Mouse (Mus musculus) intestine, embryonic 14.5 days (tissue): Measurements from ENCODE around the gene Pcnt. TPM values are rescaled to one million over a fixed set of nuclear protein-coding genes. Genes with fewer than 3 reads are reported as not detected.

ENCODE experiments used
- ATAC-seq: fragments of 200-750 bp; cut with Nextera tagmentation; replicated peaks from 2 replicates; pipeline ENCODE4 v1.8.0; 2017; ENCODE audit warnings: low read depth, moderate number of reproducible peaks, moderate TSS enrichment, moderate library complexity; ENCODE audit not compliant: low FRiP score, low TSS enrichment
- DNase-seq: peaks from one replicate; pipeline ENCODE4 v3.0.0-alpha.2; 2018; ENCODE audit warnings: low spot score
- H3K27ac ChIP-seq: fragments of 300-500 bp; sonication (generic); 2 replicates; pipeline ENCODE4 v1.5.1; 2014; ENCODE audit warnings: low read depth, mild to moderate bottlenecking, control low read depth
- H3K27me3 ChIP-seq: fragments of 300-500 bp; sonication (generic); replicated peaks from 2 replicates; pipeline ENCODE4 v1.6.1; 2014; ENCODE audit warnings: low read length, control low read depth; ENCODE audit not compliant: control insufficient read depth, insufficient read depth
- H3K36me3 ChIP-seq: fragments of 300-500 bp; sonication (generic); 2 replicates; pipeline ENCODE4 v1.6.1; 2014; ENCODE audit warnings: low read length, control low read depth; ENCODE audit not compliant: control insufficient read depth, insufficient read depth
- H3K4me1 ChIP-seq: fragments of 300-500 bp; sonication (generic); replicated peaks from 2 replicates; pipeline ENCODE4 v1.6.1; 2014; ENCODE audit warnings: low read length, control low read depth, mixed read lengths; ENCODE audit not compliant: control insufficient read depth, insufficient read depth
- H3K4me2 ChIP-seq: fragments of 300-500 bp; sonication (generic); 2 replicates; pipeline ENCODE4 v1.6.1; 2014; ENCODE audit warnings: low read length
- H3K4me3 ChIP-seq: fragments of 300-500 bp; sonication (generic); 2 replicates; pipeline ENCODE4 v1.5.1; 2014; ENCODE audit warnings: low read depth, low read length, control low read depth, mixed read lengths
- H3K9ac ChIP-seq: fragments of 300-500 bp; sonication (generic); 2 replicates; pipeline ENCODE4 v1.6.1; 2014; ENCODE audit warnings: mild to moderate bottlenecking, low read length
- H3K9me3 ChIP-seq: fragments of 300-500 bp; sonication (generic); 2 replicates; pipeline ENCODE4 v1.6.1; 2016; ENCODE audit warnings: low read length, control low read depth; ENCODE audit not compliant: control insufficient read depth
- WGBS: fragments of 180-500 bp; shearing (Covaris S2); extraction: QIAGEN DNeasy Blood & Tissue Kit; methylation state at CpG from one replicate; pipeline ENCODE4 v1.1.7; 2014; 5-methylcytosine and 5-hydroxymethylcytosine counted together
- polyA plus RNA-seq: library from polyadenylated mRNA; unstranded; fragments of >200 nt; fragmentation: Nextera tagmentation; extraction: Ambion mirVana; gene quantifications from 2 replicates; pipeline ENCODE4 v1.2.1, GENCODE M21; 2014

Pcnt gene
- polyA plus RNA-seq, 1 experiment from 2014 or later = 20.1 TPM

DNA sequence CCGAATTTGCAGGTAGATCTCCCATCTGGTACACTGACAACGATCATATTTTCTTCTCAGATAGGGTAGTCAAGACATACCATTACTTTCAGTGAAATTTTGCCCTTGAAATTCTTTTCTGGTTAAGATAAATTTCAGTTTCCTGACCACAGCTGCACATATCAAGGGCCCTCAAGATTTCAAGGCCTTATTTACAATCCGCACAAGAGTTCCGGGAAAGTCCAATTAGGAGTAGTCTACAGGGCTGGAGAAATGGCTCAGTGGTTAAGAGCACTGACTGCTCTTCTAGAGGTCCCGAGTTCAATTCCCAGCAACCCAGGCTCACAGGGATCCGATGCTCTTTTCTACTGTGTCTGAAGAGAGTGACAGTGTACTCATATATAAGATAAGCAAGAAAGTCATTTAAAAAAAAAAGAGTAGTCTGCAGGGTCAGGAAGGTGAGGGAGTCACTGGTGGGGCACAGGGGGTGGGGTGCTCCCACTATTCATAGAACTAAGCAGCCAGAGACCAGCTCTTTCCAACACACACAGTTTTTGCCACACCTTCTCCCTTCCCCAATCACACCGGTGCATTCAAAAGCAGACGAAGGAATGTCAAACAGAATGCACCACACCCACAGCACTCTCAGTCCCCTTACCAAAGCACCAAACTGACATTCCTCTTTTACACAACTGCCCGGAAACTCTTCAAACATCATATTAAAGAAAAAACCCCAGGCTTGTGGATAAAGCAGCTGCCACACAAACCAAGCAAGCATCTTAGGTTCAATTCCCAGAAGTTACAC lies 3.3 kb downstream of the Pcnt start:
- Histone ChIP-seq H3K9ac (no peak overlapping the region), H3K36me3 (peaks cover 60% of the 10 kb centered on the region), H3K4me3 (no peak overlapping the region), H3K27ac (no peak overlapping the region), H3K4me1 (peaks cover 17% of the 10 kb centered on the region), H3K4me2 (no peak overlapping the region), H3K9me3 (no peaks in the 10 kb centered on the region), H3K27me3 (no peaks in the 10 kb centered on the region)
- 88% methylated on average over 9 of the region's 9 CpGs for WGBS
- ATAC-seq (no peak), DNase-seq (no peak)

GRCm38 (mm10) chr10:76433925-76434324 lies 8.7 kb downstream of the Pcnt start:
- Histone ChIP-seq H3K4me2 (no peak overlapping the region), H3K9me3 (no peaks in the 10 kb centered on the region), H3K4me1 (no peaks in the 10 kb centered on the region), H3K9ac (no peak overlapping the region), H3K27ac (no peak overlapping the region), H3K4me3 (no peak overlapping the region), H3K27me3 (no peaks in the 10 kb centered on the region), H3K36me3 (peaks cover 98% of the 10 kb centered on the region)
- DNase-seq (no peak), ATAC-seq (no peak)
- WGBS = 95% methylated on average over 11 of the region's 11 CpGs

GRCm38 (mm10) chr10:76425674-76426073 lies 16.9 kb downstream of the Pcnt start:
- 95% methylated on average over 7 of the region's 7 CpGs for WGBS
- Histone ChIP-seq H3K36me3 (peaks cover 98% of the 10 kb centered on the region), H3K27me3 (no peaks in the 10 kb centered on the region), H3K4me1 (no peaks in the 10 kb centered on the region), H3K9me3 (no peaks in the 10 kb centered on the region), H3K4me3 (no peak overlapping the region), H3K9ac (no peak overlapping the region), H3K27ac (no peak overlapping the region), H3K4me2 (no peak overlapping the region)
- ATAC-seq (no peak), DNase-seq (no peak)

- no peak for ATAC-seq
- H3K4me2 ChIP-seq = no peak overlapping the region
- peaks cover 96% of the 10 kb centered on the region for H3K36me3 ChIP-seq
- H3K27ac ChIP-seq = no peak overlapping the region
- no peaks in the 10 kb centered on the region for H3K27me3 ChIP-seq
- H3K9ac ChIP-seq = no peak overlapping the region
- DNase-seq = no peak
- 96% methylated on average over 12 of the region's 12 CpGs for WGBS
- no peaks in the 10 kb centered on the region for H3K4me1 ChIP-seq
- H3K4me3 ChIP-seq = no peak overlapping the region
- H3K9me3 ChIP-seq = no peaks in the 10 kb centered on the region
These were observed 25.8 kb downstream of the Pcnt start for GRCm38 (mm10) chr10:76416811-76417210.

DNA sequence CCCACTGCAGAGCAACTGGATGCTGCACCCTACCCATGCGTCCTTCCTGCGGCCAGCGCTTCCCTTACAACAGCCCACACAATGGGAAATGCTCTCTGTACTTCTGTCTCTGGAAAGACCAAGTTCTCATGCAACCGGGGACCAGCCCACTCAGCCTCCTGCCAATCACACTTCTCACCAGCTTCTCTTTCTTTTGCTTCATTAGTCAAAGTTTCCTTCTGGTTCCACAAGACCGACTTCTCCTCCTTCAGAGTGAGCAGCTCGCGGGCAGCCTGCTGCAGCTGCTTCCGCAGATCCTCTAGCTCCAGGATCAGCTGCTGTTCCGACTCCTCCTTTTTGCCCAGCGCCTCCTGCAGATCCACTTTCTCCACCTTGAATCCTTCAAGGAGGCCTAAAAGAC lies 34.1 kb downstream of the Pcnt start:
- Histone ChIP-seq H3K27ac (no peak overlapping the region), H3K36me3 (peaks cover 88% of the 10 kb centered on the region), H3K4me1 (no peaks in the 10 kb centered on the region), H3K9me3 (no peaks in the 10 kb centered on the region), H3K27me3 (no peaks in the 10 kb centered on the region), H3K4me3 (no peak overlapping the region), H3K9ac (no peak overlapping the region), H3K4me2 (no peak overlapping the region)
- DNase-seq = no peak
- no peak for ATAC-seq
- 98% methylated on average over 10 of the region's 10 CpGs for WGBS

GRCm38 (mm10) chr10:76392596-76392995 lies 50.0 kb downstream of the Pcnt start:
- DNase-seq (no peak), ATAC-seq (no peak)
- H3K9me3 ChIP-seq = no peaks in the 10 kb centered on the region
- H3K27me3 ChIP-seq = no peaks in the 10 kb centered on the region
- H3K9ac ChIP-seq = no peak overlapping the region
- peaks cover 61% of the 10 kb centered on the region for H3K36me3 ChIP-seq
- H3K4me1 ChIP-seq = no peaks in the 10 kb centered on the region
- H3K27ac ChIP-seq = no peak overlapping the region
- H3K4me3 ChIP-seq = no peak overlapping the region
- WGBS = 95% methylated on average over 12 of the region's 12 CpGs
- no peak overlapping the region for H3K4me2 ChIP-seq

GRCm38 (mm10) chr10:76391786-76392185 lies 50.8 kb downstream of the Pcnt start:
- Histone ChIP-seq H3K9ac (no peak overlapping the region), H3K4me3 (no peak overlapping the region), H3K27ac (no peak overlapping the region), H3K36me3 (peaks cover 64% of the 10 kb centered on the region), H3K27me3 (no peaks in the 10 kb centered on the region), H3K9me3 (no peaks in the 10 kb centered on the region), H3K4me1 (no peaks in the 10 kb centered on the region), H3K4me2 (no peak overlapping the region)
- DNase-seq = peak; percentile 58
- 85% methylated on average over 9 of the region's 9 CpGs for WGBS
- no peak for ATAC-seq

DNA sequence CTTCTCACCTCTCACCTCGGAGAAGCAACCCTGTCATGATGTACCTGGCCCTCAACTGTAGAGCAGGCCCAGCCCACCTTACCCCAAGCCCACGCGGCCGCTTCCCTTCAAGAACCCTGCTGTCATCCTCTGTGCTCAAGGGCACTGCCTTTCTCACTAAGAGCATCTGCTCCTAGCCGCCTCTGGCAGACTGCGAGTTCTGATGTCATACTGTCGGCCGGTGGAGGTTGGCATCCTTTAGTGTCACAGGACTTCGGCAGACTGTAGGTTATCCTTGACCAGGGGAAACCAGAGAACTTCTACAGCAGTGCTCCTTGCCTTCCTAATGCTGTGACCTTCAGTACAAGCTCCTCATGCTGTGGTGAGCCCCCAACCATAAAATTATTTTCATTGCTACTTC lies 51.4 kb downstream of the Pcnt start:
- WGBS = 95% methylated on average over 9 of the region's 9 CpGs
- H3K27me3 ChIP-seq = no peaks in the 10 kb centered on the region
- no peak for DNase-seq
- no peak overlapping the region for H3K4me2 ChIP-seq
- no peaks in the 10 kb centered on the region for H3K9me3 ChIP-seq
- no peaks in the 10 kb centered on the region for H3K4me1 ChIP-seq
- H3K9ac ChIP-seq = no peak overlapping the region
- H3K36me3 ChIP-seq = peaks cover 66% of the 10 kb centered on the region
- no peak overlapping the region for H3K4me3 ChIP-seq
- ATAC-seq = no peak
- no peak overlapping the region for H3K27ac ChIP-seq

DNA sequence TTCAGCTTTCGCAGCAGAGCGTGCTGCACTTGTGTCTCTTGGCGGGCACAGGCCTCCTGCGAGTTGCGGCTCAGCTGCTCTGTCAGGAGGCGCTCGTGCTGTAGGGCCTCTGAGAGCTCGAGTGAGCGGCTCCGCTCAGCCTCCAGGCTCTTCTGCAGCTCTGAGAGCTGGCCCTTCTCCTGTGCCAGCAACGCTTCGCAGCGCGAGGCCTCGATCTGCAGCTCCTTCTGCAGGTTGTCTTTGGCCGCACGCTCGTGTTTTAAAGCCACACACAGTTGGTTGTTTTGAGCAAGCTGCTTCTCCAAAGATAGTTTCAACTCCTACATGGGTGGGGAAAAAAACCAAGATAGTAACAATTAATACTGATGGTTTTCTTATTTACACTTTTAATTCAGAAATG lies 67.6 kb downstream of the Pcnt start:
- no peak for ATAC-seq
- DNase-seq = no peak
- WGBS = 95% methylated on average over 18 of the region's 18 CpGs
- Histone ChIP-seq H3K9me3 (no peaks in the 10 kb centered on the region), H3K36me3 (peaks cover 72% of the 10 kb centered on the region), H3K4me1 (no peaks in the 10 kb centered on the region), H3K9ac (no peak overlapping the region), H3K27me3 (no peaks in the 10 kb centered on the region), H3K4me2 (no peak overlapping the region), H3K4me3 (no peak overlapping the region), H3K27ac (no peak overlapping the region)
